Mouse (Mus musculus) T-helper 2 cell (primary cell): ENCODE data around the gene Atp6v1e1.
"Not testable (repeated sequence)": the region's sequence is repeated elsewhere in the genome, so short reads cannot be mapped to it uniquely, and the experiment has no call there.

Experiments
- in situ Hi-C: fragments of 300-600 bp; cut with MboI, MseI; formaldehyde crosslinking; loops from one replicate; pipeline ENCODE4 v1.15.1; 2025; ENCODE audit warnings: high pct_unique_total_duplicates

The Atp6v1e1 gene

GRCm38 (mm10) chr6:120820941-120821340 is 1.7 kb downstream of the Atp6v1e1 start:
- in situ Hi-C loops: no loop called here

GRCm38 (mm10) chr6:120820144-120820543 is 2.4 kb downstream of the Atp6v1e1 start:
- in situ Hi-C loops: no loop called here

GRCm38 (mm10) chr6:120819294-120819693 is 3.3 kb downstream of the Atp6v1e1 start:
- in situ Hi-C loops: no loop called here

GRCm38 (mm10) chr6:120811999-120812398 is 10.6 kb downstream of the Atp6v1e1 start:
- in situ Hi-C loops: not testable (repeated sequence)

GRCm38 (mm10) chr6:120807738-120808081 is 14.9 kb downstream of the Atp6v1e1 start:
- in situ Hi-C loops: no loop called here

GRCm38 (mm10) chr6:120806999-120807737 is 15.4 kb downstream of the Atp6v1e1 start:
- in situ Hi-C loops: no loop called here

GRCm38 (mm10) chr6:120799581-120800041 is 23.0 kb downstream of the Atp6v1e1 start:
- in situ Hi-C loops: no loop called here

- in situ Hi-C loops: no loop called here
Measured at GRCm38 (mm10) chr6:120798905-120799304, 23.7 kb downstream of the Atp6v1e1 start.

GRCm38 (mm10) chr6:120798019-120798418 is 24.6 kb downstream of the Atp6v1e1 start:
- in situ Hi-C loops: no loop called here

GRCm38 (mm10) chr6:120796111-120796510 is 26.5 kb downstream of the Atp6v1e1 start:
- in situ Hi-C loops: no loop called here

- in situ Hi-C loops: no loop called here
Measured at GRCm38 (mm10) chr6:120795422-120796086, 27.0 kb downstream of the Atp6v1e1 start.

- in situ Hi-C loops: no loop called here
Measured at GRCm38 (mm10) chr6:120792947-120793346, 29.6 kb downstream of the Atp6v1e1 start.

- in situ Hi-C loops: no loop called here
Measured at GRCm38 (mm10) chr6:120790717-120791116, 31.9 kb downstream of the Atp6v1e1 start.

GRCm38 (mm10) chr6:120790153-120790552 is 32.4 kb downstream of the Atp6v1e1 start:
- in situ Hi-C loops: no loop called here

- in situ Hi-C loops: loop anchor here (10.0 kb wide), 1 partner anchor 1364 kb away; no protein-coding TSS in a partner anchor
Measured at GRCm38 (mm10) chr6:120788904-120789303, 33.7 kb downstream of the Atp6v1e1 start.

GRCm38 (mm10) chr6:120788068-120788607 is 34.5 kb downstream of the Atp6v1e1 start:
- in situ Hi-C loops: loop anchor here (10.0 kb wide), 1 partner anchor 1363 kb away; no protein-coding TSS in a partner anchor

GRCm38 (mm10) chr6:120784351-120784750 is 38.2 kb downstream of the Atp6v1e1 start:
- in situ Hi-C loops: loop anchor here (10.0 kb wide), 1 partner anchor 1360 kb away; no protein-coding TSS in a partner anchor

- in situ Hi-C loops: loop anchor here (10.0 kb wide), 1 partner anchor 1358 kb away; no protein-coding TSS in a partner anchor
Measured at GRCm38 (mm10) chr6:120782948-120783347, 39.6 kb downstream of the Atp6v1e1 start.

GRCm38 (mm10) chr6:120778226-120778625 is 44.4 kb downstream of the Atp6v1e1 start:
- in situ Hi-C loops: no loop called here

- in situ Hi-C loops: no loop called here
Measured at GRCm38 (mm10) chr6:120777533-120777932, 45.1 kb downstream of the Atp6v1e1 start.

GRCm38 (mm10) chr6:120776286-120776685 is 46.3 kb downstream of the Atp6v1e1 start:
- in situ Hi-C loops: no loop called here

GRCm38 (mm10) chr6:120773763-120774162 is 48.8 kb downstream of the Atp6v1e1 start:
- in situ Hi-C loops: no loop called here
